Mouse (Mus musculus) midbrain, embryonic 14.5 days (tissue): ENCODE results near the gene Sox6. TPM values are rescaled to one million over a fixed set of nuclear protein-coding genes. Genes with fewer than 3 reads are reported as not detected.
A peak's percentile ranks its signal among the peaks of the same experiment; 100 is the strongest.

ENCODE experiments used
- ATAC-seq: fragments of 200-750 bp; cut with Nextera tagmentation; 2 replicates; pipeline ENCODE4 v1.8.0; 2017; ENCODE audit warnings: moderate number of reproducible peaks, moderate library complexity; ENCODE audit not compliant: low FRiP score, low TSS enrichment
- DNase-seq: peaks from one replicate; pipeline ENCODE4 v3.0.0-alpha.2; 2015
- H3K27ac ChIP-seq: fragments of 300-500 bp; sonication (generic); replicated peaks from 2 replicates; pipeline ENCODE4 v1.5.1; 2014; ENCODE audit warnings: mild to moderate bottlenecking, low read depth, low read length, moderate library complexity
- H3K27me3 ChIP-seq: fragments of 300-500 bp; sonication (generic); 2 replicates; pipeline ENCODE4 v1.6.1; 2014; ENCODE audit warnings: low read length, control low read depth, mixed read lengths; ENCODE audit not compliant: control insufficient read depth, insufficient read depth
- H3K36me3 ChIP-seq: fragments of 300-500 bp; sonication (generic); 2 replicates; pipeline ENCODE4 v1.6.1; 2014; ENCODE audit warnings: low read length, control low read depth; ENCODE audit not compliant: control insufficient read depth, insufficient read depth
- H3K4me1 ChIP-seq: fragments of 300-500 bp; sonication (generic); 2 replicates; pipeline ENCODE4 v1.6.1; 2014; ENCODE audit warnings: mild to moderate bottlenecking, antibody characterized with exemption, low read length, control low read depth; ENCODE audit not compliant: control insufficient read depth, insufficient read depth
- H3K4me2 ChIP-seq: fragments of 300-500 bp; sonication (generic); 2 replicates; pipeline ENCODE4 v1.6.1; 2014; ENCODE audit warnings: mild to moderate bottlenecking, low read length, moderate library complexity
- H3K4me3 ChIP-seq: fragments of 300-500 bp; sonication (generic); replicated peaks from 2 replicates; pipeline ENCODE4 v1.5.1; 2014; ENCODE audit warnings: low read depth, low read length
- H3K9ac ChIP-seq: fragments of 300-500 bp; sonication (generic); replicated peaks from 2 replicates; pipeline ENCODE4 v1.6.1; 2014; ENCODE audit warnings: mild to moderate bottlenecking, low read length, moderate library complexity
- H3K9me3 ChIP-seq: fragments of 300-500 bp; sonication (generic); 2 replicates; pipeline ENCODE4 v1.6.1; 2016; ENCODE audit warnings: low read length, control low read depth, mixed read lengths; ENCODE audit not compliant: control insufficient read depth
- WGBS: fragments of 180-500 bp; shearing (Covaris S2); extraction: QIAGEN DNeasy Blood & Tissue Kit; methylation state at CpG from one replicate; pipeline ENCODE4 v1.1.7; 2014; 5-methylcytosine and 5-hydroxymethylcytosine counted together
- polyA plus RNA-seq: library from polyadenylated mRNA; unstranded; fragments of >200 nt; fragmentation: Nextera tagmentation; extraction: Ambion mirVana; gene quantifications from 2 replicates; pipeline ENCODE4 v1.2.1, GENCODE M21; 2014

Gene Sox6
- polyA plus RNA-seq, 1 experiment from 2014 or later: 52.1 TPM

- no peak for ATAC-seq
- 90% methylated on average over 3 of the region's 3 CpGs for whole genome bisulfite sequencing
Observed at GRCm38 (mm10) chr7:115891482-115891881, 147.1 kb downstream of the Sox6 start.

GRCm38 (mm10) chr7:115889926-115890325 lies 148.7 kb downstream of the Sox6 start:
- no peak overlapping the region for H3K4me2 ChIP-seq
- no peak overlapping the region for H3K9ac ChIP-seq
- no peak overlapping the region for H3K4me3 ChIP-seq
- H3K9me3 ChIP-seq: no peaks in the 10 kb centered on the region
- H3K4me1 ChIP-seq: 0 out of 2 replicates have a peak, but pooled peaks cover 3% of the 10 kb centered on the region
- no peak for DNase-seq
- no peak overlapping the region for H3K27ac ChIP-seq
- no peaks in the 10 kb centered on the region for H3K36me3 ChIP-seq
- H3K27me3 ChIP-seq: no peaks in the 10 kb centered on the region
- 88% methylated on average over 7 of the region's 7 CpGs for WGBS
- no peak for ATAC-seq

More at GRCm38 (mm10) chr7:115891482-115891881, 147.1 kb downstream of the Sox6 start:
- Histone ChIP-seq H3K4me3 (no peak overlapping the region), H3K36me3 (no peaks in the 10 kb centered on the region), H3K27ac (no peak overlapping the region), H3K9ac (no peak overlapping the region), H3K4me2 (no peak overlapping the region), H3K27me3 (no peaks in the 10 kb centered on the region), H3K9me3 (no peaks in the 10 kb centered on the region), H3K4me1 (0 out of 2 replicates have a peak, but pooled peaks cover 3% of the 10 kb centered on the region)
- no peak for DNase-seq

DNA sequence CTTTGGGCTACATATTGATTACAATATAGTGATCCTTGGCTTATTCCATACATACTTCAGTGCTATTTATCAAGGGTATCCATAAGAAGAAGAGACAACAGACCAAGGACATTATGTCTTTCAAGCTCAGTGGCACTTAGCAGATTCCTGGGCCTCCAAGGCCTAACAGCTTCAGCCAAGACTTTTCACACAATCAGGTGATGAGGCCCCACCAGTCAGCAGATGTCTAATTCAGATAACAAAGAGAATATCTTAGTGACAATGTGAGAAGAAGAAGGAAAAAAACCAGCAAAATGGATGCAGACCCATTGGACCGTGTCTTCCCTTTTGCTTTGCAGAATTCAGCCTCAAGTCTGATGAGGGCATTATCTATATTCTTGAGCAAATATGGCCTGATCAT lies 150.0 kb downstream of the Sox6 start:
- H3K9ac ChIP-seq: no peak overlapping the region
- ATAC-seq: no peak
- no peak overlapping the region for H3K4me3 ChIP-seq
- 94% methylated on average over 1 of the region's 1 CpGs for WGBS
- no peaks in the 10 kb centered on the region for H3K27me3 ChIP-seq
- H3K27ac ChIP-seq: no peak overlapping the region
- no peaks in the 10 kb centered on the region for H3K36me3 ChIP-seq
- no peaks in the 10 kb centered on the region for H3K9me3 ChIP-seq
- no peaks in the 10 kb centered on the region for H3K4me1 ChIP-seq
- DNase-seq: no peak
- H3K4me2 ChIP-seq: no peak overlapping the region

GRCm38 (mm10) chr7:115888120-115888519 lies 150.5 kb downstream of the Sox6 start:
- Histone ChIP-seq H3K9ac (no peak overlapping the region), H3K27ac (no peak overlapping the region), H3K4me3 (no peak overlapping the region), H3K9me3 (no peaks in the 10 kb centered on the region), H3K4me2 (no peak overlapping the region), H3K36me3 (no peaks in the 10 kb centered on the region), H3K4me1 (no peaks in the 10 kb centered on the region), H3K27me3 (no peaks in the 10 kb centered on the region)
- ATAC-seq: no peak
- no peak for DNase-seq
- 92% methylated on average over 7 of the region's 7 CpGs for WGBS

- H3K27ac ChIP-seq: no peak overlapping the region
- H3K9ac ChIP-seq: no peak overlapping the region
- no peak overlapping the region for H3K4me2 ChIP-seq
- ATAC-seq (no peak), DNase-seq (no peak)
- no peak overlapping the region for H3K4me3 ChIP-seq
- 97% methylated on average over 2 of the region's 2 CpGs for WGBS
- H3K36me3 ChIP-seq: no peaks in the 10 kb centered on the region
- H3K4me1 ChIP-seq: peaks cover 5% of the 10 kb centered on the region
- H3K9me3 ChIP-seq: no peaks in the 10 kb centered on the region
- H3K27me3 ChIP-seq: no peaks in the 10 kb centered on the region
Observed at GRCm38 (mm10) chr7:115872903-115873302, 165.7 kb downstream of the Sox6 start.

- peaks cover 27% of the 10 kb centered on the region for H3K4me1 ChIP-seq
- DNase-seq (no peak), ATAC-seq (no peak)
- no peak overlapping the region for H3K9ac ChIP-seq
- no peak overlapping the region for H3K27ac ChIP-seq
- H3K9me3 ChIP-seq: no peaks in the 10 kb centered on the region
- no peak overlapping the region for H3K4me2 ChIP-seq
- H3K27me3 ChIP-seq: no peaks in the 10 kb centered on the region
- 81% methylated on average over 2 of the region's 2 CpGs for WGBS
- H3K4me3 ChIP-seq: no peak overlapping the region
- no peaks in the 10 kb centered on the region for H3K36me3 ChIP-seq
Observed at GRCm38 (mm10) chr7:115868504-115868903, 170.1 kb downstream of the Sox6 start.

GRCm38 (mm10) chr7:115867518-115868270 lies 170.9 kb downstream of the Sox6 start:
- 11% methylated on average over 10 of the region's 10 CpGs for WGBS
- Histone ChIP-seq H3K4me1 (peaks cover 27% of the 10 kb centered on the region), H3K4me2 (peak overlapping the region; percentile 32), H3K27ac (no peak overlapping the region), H3K36me3 (no peaks in the 10 kb centered on the region), H3K9me3 (no peaks in the 10 kb centered on the region), H3K4me3 (no peak overlapping the region), H3K27me3 (no peaks in the 10 kb centered on the region), H3K9ac (no peak overlapping the region)
- ATAC-seq (no peak), DNase-seq (peak; percentile 25)

DNA sequence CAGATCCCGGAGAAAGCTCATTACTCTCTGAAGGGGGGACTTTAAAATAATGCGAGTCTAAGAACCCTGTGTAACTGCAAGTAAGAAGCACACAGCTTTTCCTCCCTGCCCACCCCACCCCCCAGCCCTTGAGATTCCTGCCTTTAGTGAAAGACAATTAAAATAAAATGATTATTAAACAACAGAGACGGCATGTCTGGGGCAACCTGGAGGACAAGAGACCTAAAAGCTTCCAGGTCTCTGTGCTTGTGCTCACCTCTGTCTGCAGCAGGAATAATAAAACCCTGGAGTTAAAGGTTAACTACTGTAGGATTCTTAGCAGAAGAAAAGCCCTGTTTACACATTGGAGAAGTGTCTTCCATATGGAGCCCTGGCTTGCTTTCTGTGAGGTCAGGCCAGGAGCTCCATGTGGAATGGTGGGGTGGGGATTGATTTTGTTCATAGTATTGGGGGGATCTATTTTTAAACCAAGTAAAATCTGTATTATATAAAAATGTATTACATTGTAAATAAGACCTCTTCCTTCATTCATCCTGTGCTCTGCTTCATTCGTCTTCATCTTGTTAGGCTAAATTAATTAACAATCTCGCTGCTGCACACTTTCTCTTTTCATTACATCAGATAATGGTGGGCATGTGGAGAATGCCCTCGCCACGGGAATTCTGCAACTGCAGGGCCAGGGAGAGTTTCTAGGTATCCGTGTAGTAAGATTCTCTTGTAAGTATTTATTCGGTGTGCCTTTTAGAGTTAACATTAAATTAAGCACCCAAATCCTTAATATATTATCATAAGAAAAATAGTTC lies 171.7 kb downstream of the Sox6 start:
- no peak overlapping the region for H3K4me2 ChIP-seq
- H3K36me3 ChIP-seq: no peaks in the 10 kb centered on the region
- DNase-seq: peak; percentile 33
- H3K9ac ChIP-seq: no peak overlapping the region
- peaks cover 27% of the 10 kb centered on the region for H3K4me1 ChIP-seq
- H3K27me3 ChIP-seq: no peaks in the 10 kb centered on the region
- 10% methylated on average over 9 of the region's 9 CpGs for WGBS
- H3K4me3 ChIP-seq: no peak overlapping the region
- H3K27ac ChIP-seq: peak overlapping the region; percentile 46; the same call in 1 of the 2 replicates
- no peaks in the 10 kb centered on the region for H3K9me3 ChIP-seq
- ATAC-seq: no peak
